Mouse (Mus musculus) MEL (cell line): ENCODE results near the gene Smap2.

ENCODE experiments used
- CHD1 ChIP-seq: IDR thresholded peaks from 2 replicates; pipeline ENCODE4 v1.6.1; 2012; ENCODE audit warnings: low read depth, mild to moderate bottlenecking, inconsistent platforms, low read length, improper control_type of control experiment
- CTCF ChIP-seq, 3 experiments: IDR thresholded peaks in 2 of 3; conservative IDR thresholded peaks in 1 of 3; 2 replicates each; pipeline ENCODE4 v1.5.1; 2011 to 2012; ENCODE audit warnings: low read length in 3 of 3, low read depth in 2 of 3, mild to moderate bottlenecking in 2 of 3, improper control_type of control experiment in 1 of 3, inconsistent platforms in 1 of 3, mixed read lengths in 1 of 3, moderate library complexity in 1 of 3; ENCODE audit not compliant: control insufficient read depth in 1 of 3, insufficient read depth in 1 of 3, poor library complexity in 1 of 3, severe bottlenecking in 1 of 3
- GABPA ChIP-seq: IDR thresholded peaks from 2 replicates; pipeline ENCODE4 v1.6.1; 2012; ENCODE audit warnings: low read depth, mild to moderate bottlenecking, inconsistent platforms, low read length, improper control_type of control experiment, moderate library complexity
- GATA1 ChIP-seq: IDR thresholded peaks from 2 replicates; pipeline ENCODE4 v1.6.1; 2011; ENCODE audit warnings: low read depth, low read length, improper control_type of control experiment
- KAT2A ChIP-seq: conservative IDR thresholded peaks from 2 replicates; pipeline ENCODE4 v1.6.1; 2012; ENCODE audit warnings: low read depth, low read length, improper control_type of control experiment, inconsistent platforms
- MAX ChIP-seq: IDR thresholded peaks from 2 replicates; pipeline ENCODE4 v1.6.1; 2011; ENCODE audit warnings: low read length, improper control_type of control experiment
- NRF1 ChIP-seq: IDR thresholded peaks from 2 replicates; pipeline ENCODE4 v1.6.1; 2014; ENCODE audit warnings: low read depth, mild to moderate bottlenecking, inconsistent platforms, low read length, improper control_type of control experiment, moderate library complexity; ENCODE audit not compliant: poor library complexity, insufficient read depth, severe bottlenecking
- POLR2A ChIP-seq, 2 experiments: IDR thresholded peaks; 2 replicates each; pipeline ENCODE4 v1.6.1; 2011 to 2012; ENCODE audit warnings: low read length in 2 of 2, mild to moderate bottlenecking in 2 of 2, control low read depth in 1 of 2, improper control_type of control experiment in 1 of 2, low read depth in 1 of 2, moderate library complexity in 1 of 2; ENCODE audit not compliant: control insufficient read depth in 1 of 2, insufficient read depth in 1 of 2, poor library complexity in 1 of 2

DNA sequence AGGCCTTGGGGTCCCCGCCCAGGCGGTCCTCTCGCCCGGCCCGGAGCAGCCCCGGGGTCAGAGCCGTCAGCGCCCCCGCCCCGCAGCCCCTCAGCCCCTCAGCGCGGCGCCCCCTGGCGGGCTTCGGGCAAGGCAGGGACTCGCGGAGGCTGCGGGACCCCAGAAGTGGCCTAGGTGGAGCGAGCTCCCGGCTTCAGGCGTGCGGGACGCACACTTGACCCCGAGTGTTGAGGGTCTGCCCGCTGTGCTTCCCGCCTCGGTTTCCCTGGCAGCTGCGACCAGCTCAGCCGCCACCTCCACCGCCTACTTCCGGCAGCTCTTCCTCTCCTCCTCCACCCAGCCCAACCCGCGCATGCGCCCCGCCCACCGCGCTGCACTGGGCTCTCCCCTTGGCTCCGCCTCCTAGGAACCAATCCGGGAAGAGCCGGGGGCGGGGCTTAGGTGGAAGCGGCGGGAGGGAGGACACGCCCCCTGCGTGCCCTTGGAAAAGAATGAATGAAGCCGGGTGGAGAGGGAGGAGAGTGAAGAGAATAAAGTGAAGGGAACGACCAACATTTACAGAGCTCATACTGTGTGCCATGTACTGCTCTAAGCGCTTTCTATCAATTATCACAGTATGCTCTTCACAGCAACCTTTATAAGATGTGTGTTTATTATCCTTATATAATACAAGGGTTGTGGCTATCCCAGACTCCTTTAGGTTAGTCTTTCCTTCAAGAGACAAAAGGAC lies at the start of gene Smap2:
- TF ChIP-seq KAT2A (no peak), GATA1 (no peak), CHD1 (no peak), NRF1 (peak; percentile 99), POLR2A (IDR thresholded peaks at IDR 0.05; ENCODE audit: control insufficient read depth in 1 of 2, insufficient read depth in 1 of 2, low read depth in 1 of 2, low read length in 2 of 2, poor library complexity in 1 of 2) (peak; percentile 49 to 83; a peak in 3 of 4 replicates), GABPA (no peak), MAX (peak; percentile 67), CTCF (IDR thresholded peaks at IDR 0.05 in 2 of 3, conservative IDR thresholded peaks at IDR 0.05 in 1 of 3; ENCODE audit: control insufficient read depth in 1 of 3, insufficient read depth in 1 of 3, low read depth in 2 of 3, low read length in 3 of 3, poor library complexity in 1 of 3, severe bottlenecking in 1 of 3) (peak; percentile 52 to 77 (median 57))
